Mouse (Mus musculus) monocyte, adult 5-6 weeks (primary cell): ENCODE results near the gene Gm21739. TPM values are rescaled to one million over a fixed set of nuclear protein-coding genes. Genes with fewer than 3 reads are reported as not detected.
"Not testable (repeated sequence)": the region's sequence is repeated elsewhere in the genome, so short reads cannot be mapped to it uniquely, and the experiment has no call there.

ENCODE experiments used
- ATAC-seq: fragments of 153-309, 156-312 bp; replicated peaks from 2 replicates; pipeline ENCODE4 v1.8.0; 2017; ENCODE audit warnings: mild to moderate bottlenecking; ENCODE audit not compliant: low TSS enrichment, insufficient number of reproducible peaks, severe bottlenecking, poor library complexity, low FRiP score
- total RNA-seq: library from RNA; stranded (forward); fragments of 200-1000, 200-491, 200-594 nt; gene quantifications from 3 replicates; pipeline ENCODE4 v1.2.3, GENCODE M21; 2017

The Gm21739 gene
- not detected in 3 replicates for total RNA-seq

- ATAC-seq: not testable (repeated sequence)
These were observed at the start of gene Gm21739 for GRCm38 (mm10) chrY:44264344-44264743. Gene Gm21739, minus strand, starts transcription at chrY:44264444.
